Mouse (Mus musculus) small intestine, adult 2 months (tissue): ENCODE results near the gene Adamtsl3.

Experiments used
- CTCF ChIP-seq: fragments of 200-500 bp; IDR thresholded peaks from 2 replicates; pipeline ENCODE4 v1.5.1; 2012; ENCODE audit warnings: low read depth, mild to moderate bottlenecking, control low read depth, inconsistent platforms, low read length, moderate library complexity, mixed read lengths; ENCODE audit not compliant: insufficient replicate concordance, insufficient read length; ENCODE audit errors: extremely low read depth
- POLR2A ChIP-seq: fragments of 200-500 bp; IDR thresholded peaks from 2 replicates; pipeline ENCODE4 v1.6.1; 2012; ENCODE audit warnings: low read depth, mild to moderate bottlenecking, control low read depth, inconsistent platforms, low read length, moderate library complexity

GRCm38 (mm10) chr7:82478461-82478860 is 143.0 kb downstream of the Adamtsl3 start:
- TF ChIP-seq POLR2A: no peak
- no peak for TF ChIP-seq CTCF
